Mouse (Mus musculus) adrenal gland, postnatal 4 days (tissue): ENCODE data around the gene Susd2. TPM values are rescaled to one million over a fixed set of nuclear protein-coding genes. Genes with fewer than 3 reads are reported as not detected.

Source experiments
- total RNA-seq, 2 experiments: library from RNA; stranded (reverse); gene quantifications; 2 replicates each; pipeline ENCODE4 v1.2.3; 2021

The Susd2 gene
- total RNA-seq, 2 experiments from 2014 or later = 7.4 to 17.2 TPM

Other genes starting within 250 kb of the Susd2 start
- 10 to 100 TPM in 1 of 2 experiments, 1 to 10 TPM in 1; 2.1 to 16.1 TPM for gene Upb1, start 242.9 kb downstream of the Susd2 start, total RNA-seq
- gene Snrpd3, start 126.5 kb downstream of the Susd2 start, total RNA-seq = 100 to 1,000 TPM; 114 to 124 TPM
- 10 to 100 TPM; 42.4 to 44.6 TPM for gene Gucd1, start 126.0 kb downstream of the Susd2 start, total RNA-seq
- 1 to 10 TPM; 1.8 to 4.0 TPM for gene Lrrc75b, start 83.7 kb downstream of the Susd2 start, total RNA-seq
- gene Ggt1, start 82.4 kb downstream of the Susd2 start, total RNA-seq = 10 to 100 TPM in 1 of 2 experiments, 1 to 10 TPM in 1; 1.2 to 39.0 TPM
- 10 to 100 TPM; 11.2 to 14.0 TPM for gene Ggt5, start 54.7 kb downstream of the Susd2 start, total RNA-seq
- 10 to 100 TPM; 49.4 to 58.5 TPM for gene Cabin1, start 120.3 kb upstream of the Susd2 start, total RNA-seq
- 10 to 100 TPM; 57.0 to 67.9 TPM for gene Ddt, start 129.4 kb upstream of the Susd2 start, total RNA-seq
- under 1 TPM in 1 of 2 experiments, not detected in 1; 0.82 TPM for gene Gm20441, start 136.9 kb upstream of the Susd2 start, total RNA-seq
- gene Gstt3, start 137.4 kb upstream of the Susd2 start, total RNA-seq = 10 to 100 TPM; 12.7 to 21.7 TPM
- gene Gstt1, start 154.6 kb upstream of the Susd2 start, total RNA-seq = 10 to 100 TPM; 21.1 to 30.2 TPM
- gene Gstt4, start 178.5 kb upstream of the Susd2 start, total RNA-seq = not detected
- gene Gstt2, start 193.4 kb upstream of the Susd2 start, total RNA-seq = 10 to 100 TPM; 33.0 to 41.5 TPM
- gene Mif, start 216.2 kb upstream of the Susd2 start, total RNA-seq = 100 to 1,000 TPM; 294 to 301 TPM
- gene Derl3, start 249.4 kb upstream of the Susd2 start, total RNA-seq = 1 to 10 TPM; 3.0 to 6.0 TPM